Mouse (Mus musculus) G1E (cell line): ENCODE results near the gene Epha1. TPM values are rescaled to one million over a fixed set of nuclear protein-coding genes. Genes with fewer than 3 reads are reported as not detected.

Experiments used
- ATAC-seq: 2 replicates; pipeline ENCODE4 v1.8.0; 2016; ENCODE audit warnings: mild to moderate bottlenecking; ENCODE audit not compliant: insufficient number of reproducible peaks, poor library complexity, low FRiP score, severe bottlenecking; ENCODE audit errors: extremely low read depth
- DNase-seq: peaks from one replicate; pipeline ENCODE4 v3.0.0; 2012; ENCODE audit warnings: low spot score
- H3K27me3 ChIP-seq: 2 replicates; pipeline ENCODE4 v1.6.1; 2012; ENCODE audit warnings: mild to moderate bottlenecking, low read length, inconsistent platforms; ENCODE audit not compliant: insufficient read depth
- H3K36me3 ChIP-seq: replicated peaks from 2 replicates; pipeline ENCODE3; 2012; ENCODE audit warnings: mild to moderate bottlenecking, inconsistent platforms
- H3K4me1 ChIP-seq: 2 replicates; pipeline ENCODE4 v1.6.1; 2012; ENCODE audit warnings: low read depth, low read length, inconsistent platforms, mixed read lengths; ENCODE audit not compliant: insufficient read depth
- H3K4me3 ChIP-seq: 2 replicates; pipeline ENCODE4 v1.5.1; 2012; ENCODE audit warnings: low read depth, mild to moderate bottlenecking, inconsistent platforms, low read length, moderate library complexity, mixed read lengths
- H3K9me3 ChIP-seq: replicated peaks from 2 replicates; pipeline ENCODE4 v1.6.1; 2012; ENCODE audit warnings: inconsistent platforms
- CTCF ChIP-seq: IDR thresholded peaks from 2 replicates; pipeline ENCODE4 v1.5.1; 2012; ENCODE audit warnings: low read depth, low read length, inconsistent platforms, mixed read lengths
- GATA1 ChIP-seq: IDR thresholded peaks from 2 replicates; pipeline ENCODE4 v1.6.1; 2012; ENCODE audit warnings: borderline replicate concordance, low read length, inconsistent platforms, mixed read lengths
- GATA2 ChIP-seq: IDR thresholded peaks from 2 replicates; pipeline ENCODE4 v1.6.1; 2012; ENCODE audit warnings: low read depth, low read length, inconsistent platforms, borderline replicate concordance
- POLR2AphosphoS5 ChIP-seq: IDR thresholded peaks from 2 replicates; pipeline ENCODE4 v1.6.1; 2012; ENCODE audit warnings: low read depth, low read length, inconsistent platforms; ENCODE audit not compliant: insufficient replicate concordance
- TAL1 ChIP-seq: conservative IDR thresholded peaks from 2 replicates; pipeline ENCODE4 v1.6.1; 2012; ENCODE audit warnings: low read depth, low read length, inconsistent platforms, mixed read lengths
- polyA plus RNA-seq: library from polyadenylated mRNA; stranded (reverse); fragments of >175 nt; gene quantifications from 2 replicates; pipeline ENCODE4 v1.2.3, GENCODE M21; 2012
- total RNA-seq, 2 experiments: library from RNA; stranded (forward) in 1 of 2; stranded (reverse) in 1 of 2; fragments of 200-1000 nt in 1 of 2; fragments of >200 nt in 1 of 2; fragmentation: Nextera tagmentation in 1 of 2; gene quantifications; 2 replicates each; pipeline ENCODE4 v1.2.3; 2014 to 2017

Gene Epha1
- total and polyA plus RNA-seq, 3 experiments = not detected

- H3K9me3 ChIP-seq = no peaks in the 10 kb centered on the region
- peaks cover 23% of the 10 kb centered on the region for H3K27me3 ChIP-seq
- no peak for DNase-seq
- no peak overlapping the region for H3K4me3 ChIP-seq
- no peak for ATAC-seq
- peaks cover 17% of the 10 kb centered on the region for H3K36me3 ChIP-seq
- H3K4me1 ChIP-seq = no peaks in the 10 kb centered on the region; the same call in 1 of the 2 replicates
- TF ChIP-seq CTCF (no peak), TAL1 (no peak), GATA2 (no peak), GATA1 (no peak), POLR2AphosphoS5 (no peak)
Observed at GRCm38 (mm10) chr6:42362497-42362896, 10.6 kb downstream of the Epha1 start.

GRCm38 (mm10) chr6:42362074-42362473 lies 11.0 kb downstream of the Epha1 start:
- Histone ChIP-seq H3K9me3 (no peaks in the 10 kb centered on the region), H3K4me1 (no peaks in the 10 kb centered on the region; the same call in 1 of the 2 replicates), H3K36me3 (peaks cover 21% of the 10 kb centered on the region), H3K27me3 (peaks cover 23% of the 10 kb centered on the region), H3K4me3 (no peak overlapping the region)
- DNase-seq (no peak), ATAC-seq (no peak)
- TF ChIP-seq CTCF (no peak), GATA1 (no peak), TAL1 (no peak), GATA2 (no peak), POLR2AphosphoS5 (no peak)

DNA sequence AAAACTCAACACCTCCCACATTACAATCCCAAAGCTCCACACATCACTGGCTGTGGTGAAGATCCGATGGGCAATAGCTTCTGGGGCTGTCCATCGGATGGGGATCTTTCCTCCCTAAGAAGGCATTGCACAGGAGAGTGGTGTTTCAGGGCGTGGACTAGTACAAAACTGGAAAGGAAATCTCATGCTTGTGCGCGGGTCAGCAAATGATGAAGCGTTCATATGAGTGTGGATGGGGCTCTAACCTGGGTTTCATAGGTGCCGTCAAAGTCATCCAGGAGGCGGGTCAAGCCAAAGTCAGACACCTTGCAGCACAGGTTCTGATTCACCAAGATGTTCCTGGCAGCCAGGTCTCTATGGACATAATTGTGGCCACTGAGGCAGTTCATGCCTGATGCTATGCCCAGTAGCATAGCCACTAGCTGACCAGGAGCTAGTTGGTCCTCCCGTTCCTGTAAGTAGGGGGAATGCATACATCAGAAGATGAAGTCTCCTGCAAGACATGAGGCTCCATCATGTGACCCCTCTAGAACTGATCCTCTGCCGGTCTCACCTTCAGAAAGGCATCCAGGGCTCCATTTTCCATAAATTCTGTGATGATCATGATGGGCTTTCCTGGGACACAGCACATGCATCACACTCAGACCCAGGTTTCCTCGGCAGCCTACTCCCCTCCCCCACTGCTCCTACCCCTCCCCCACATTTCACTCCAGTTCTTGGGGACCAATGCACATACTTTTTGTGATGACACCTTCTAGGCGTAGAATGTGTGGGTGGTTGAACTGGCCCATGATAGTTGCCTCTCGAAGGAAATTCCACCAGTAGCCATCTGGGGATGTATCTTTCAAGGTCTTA lies 11.8 kb downstream of the Epha1 start:
- no peak for TF ChIP-seq GATA1
- DNase-seq = no peak
- Histone ChIP-seq H3K9me3 (no peaks in the 10 kb centered on the region), H3K4me3 (no peak overlapping the region), H3K4me1 (no peaks in the 10 kb centered on the region; the same call in 1 of the 2 replicates), H3K36me3 (peaks cover 29% of the 10 kb centered on the region), H3K27me3 (peaks cover 23% of the 10 kb centered on the region)
- ATAC-seq = no peak

DNA sequence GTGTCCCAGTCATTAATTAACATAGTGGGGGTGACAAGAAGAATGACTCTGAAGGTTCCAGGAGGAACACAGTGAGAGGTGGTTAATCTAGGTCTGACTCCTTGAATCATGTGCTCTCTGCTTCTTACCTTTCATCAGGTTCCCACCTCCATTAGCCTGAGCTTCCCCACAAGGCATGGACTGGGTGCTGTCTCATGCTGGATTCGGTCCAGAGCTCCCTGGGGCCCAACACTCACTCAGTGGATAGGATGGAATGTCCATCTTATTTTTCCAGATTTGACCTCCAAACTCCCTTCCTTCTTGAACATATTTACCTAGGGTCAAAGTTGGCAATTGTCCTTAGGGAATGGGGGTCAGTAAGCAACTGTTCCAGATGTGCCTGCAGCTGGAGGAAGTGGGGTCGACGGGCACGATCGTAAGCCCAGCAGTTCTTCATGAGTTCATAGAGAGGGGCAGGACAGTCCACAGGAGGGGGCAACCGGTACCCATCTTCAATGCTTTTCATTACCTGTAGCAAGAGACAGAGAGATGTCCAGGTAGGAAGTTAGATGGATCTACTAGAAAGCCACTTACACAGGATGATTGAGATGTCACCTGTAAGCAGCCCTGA lies 12.7 kb downstream of the Epha1 start:
- Histone ChIP-seq H3K4me1 (no peaks in the 10 kb centered on the region; the same call in 1 of the 2 replicates), H3K36me3 (peaks cover 38% of the 10 kb centered on the region)

DNA sequence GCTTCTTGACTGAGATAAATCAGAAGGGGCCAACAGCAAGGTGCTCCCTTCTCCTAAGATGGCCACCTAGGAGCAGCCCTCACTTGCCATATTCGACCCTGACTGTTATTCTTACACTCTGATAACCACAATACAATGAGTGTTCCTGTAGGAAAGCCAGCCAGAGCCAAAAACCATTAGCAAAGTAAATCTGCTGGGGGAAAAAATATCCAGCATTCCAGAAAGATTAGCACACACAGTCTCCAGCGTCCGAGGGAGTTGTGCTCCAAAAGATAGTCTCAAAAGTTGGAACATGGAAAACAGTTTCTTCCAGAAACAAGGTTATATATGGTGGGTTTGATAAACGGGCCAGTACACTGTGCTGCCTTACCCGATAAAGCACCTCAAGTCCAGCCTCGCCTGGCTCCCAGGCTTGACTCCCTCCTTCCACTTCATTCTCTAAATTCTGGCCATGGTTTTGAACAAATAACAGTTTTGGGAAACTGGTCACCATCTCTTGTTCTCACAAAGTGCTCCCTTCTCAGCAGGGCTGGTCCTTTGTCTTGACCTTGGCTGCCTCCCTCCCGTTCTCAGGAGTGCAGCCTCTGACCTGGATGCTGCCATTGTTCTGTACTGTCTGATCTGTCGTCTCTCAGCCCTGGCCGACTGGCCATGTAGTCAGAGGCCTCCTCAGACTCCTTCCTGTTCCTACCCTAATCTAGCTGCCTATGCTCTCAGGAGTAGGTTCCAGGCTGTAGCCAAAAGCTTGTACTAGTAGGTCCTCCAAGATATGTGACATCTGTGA lies 13.5 kb downstream of the Epha1 start:
- DNase-seq = no peak
- no peak for TF ChIP-seq POLR2AphosphoS5
- TF ChIP-seq TAL1 = no peak
- TF ChIP-seq GATA2 = no peak
- no peak for TF ChIP-seq GATA1
- TF ChIP-seq CTCF = no peak
- Histone ChIP-seq H3K36me3 (peaks cover 38% of the 10 kb centered on the region), H3K27me3 (peaks cover 16% of the 10 kb centered on the region), H3K9me3 (no peaks in the 10 kb centered on the region), H3K4me1 (peaks cover 4% of the 10 kb centered on the region), H3K4me3 (no peak overlapping the region)
- ATAC-seq = no peak

More for the DNA sequence above, 12.7 kb downstream of the Epha1 start:
- peaks cover 19% of the 10 kb centered on the region for H3K27me3 ChIP-seq
- H3K4me3 ChIP-seq = no peak overlapping the region
- DNase-seq (no peak), ATAC-seq (no peak)
- H3K9me3 ChIP-seq = no peaks in the 10 kb centered on the region
- TF ChIP-seq GATA2 (no peak), POLR2AphosphoS5 (no peak), GATA1 (no peak), CTCF (no peak), TAL1 (no peak)

- DNase-seq = no peak
- no peak for TF ChIP-seq POLR2AphosphoS5
- TF ChIP-seq CTCF = no peak
- TF ChIP-seq TAL1 = no peak
- no peak for TF ChIP-seq GATA2
- TF ChIP-seq GATA1 = no peak
- H3K27me3 ChIP-seq = peaks cover 10% of the 10 kb centered on the region
- H3K9me3 ChIP-seq = no peaks in the 10 kb centered on the region
- peaks cover 11% of the 10 kb centered on the region for H3K4me1 ChIP-seq
- no peak for ATAC-seq
- no peak overlapping the region for H3K4me3 ChIP-seq
- H3K36me3 ChIP-seq = peaks cover 38% of the 10 kb centered on the region
Observed at GRCm38 (mm10) chr6:42358901-42359300, 14.2 kb downstream of the Epha1 start.
